Mouse (Mus musculus): Measurements from ENCODE around the gene Ccdc186. TPM values are rescaled to one million over a fixed set of nuclear protein-coding genes. Genes with fewer than 3 reads are reported as not detected.

Gene Ccdc186
- total and polyA plus RNA-seq, 2 experiments from 2014 or later = 15.1 to 18.4 TPM

- ATAC-seq (ENCODE audit: insufficient read depth, low read depth) (peak; percentile 88), DNase-seq (ENCODE audit: low spot score) (peak; percentile 85)
- Histone ChIP-seq H3K4me2 (ENCODE audit: low read depth, low read length) (no peak overlapping the region), H3K27me3 (ENCODE audit: control insufficient read depth, insufficient read depth, low read length) (no peaks in the 10 kb centered on the region), H3K27ac (ENCODE audit: low read depth) (peak overlapping the region; percentile 79), H3K4me3 (ENCODE audit: low read depth, low read length) (no peak overlapping the region), H3K9ac (replicated peaks; ENCODE audit: low read depth, low read length) (no peak overlapping the region), H3K4me1 (ENCODE audit: control insufficient read depth, insufficient read depth) (peaks cover 33% of the 10 kb centered on the region), H3K9me3 (replicated peaks; ENCODE audit: control insufficient read depth, low read length) (no peaks in the 10 kb centered on the region), H3K36me3 (replicated peaks; ENCODE audit: control insufficient read depth, insufficient read depth, low read length) (no peaks in the 10 kb centered on the region)
- peak; percentile 92 for TF ChIP-seq EP300 (IDR thresholded peaks at IDR 0.05; ENCODE audit: low read depth)
- TF ChIP-seq CTCF (IDR thresholded peaks at IDR 0.05; ENCODE audit: low read depth) = no peak
- WGBS = 21% methylated on average over 9 of the region's 9 CpGs
Measured at GRCm38 (mm10) chr19:56774408-56774962, 47.5 kb downstream of the Ccdc186 start.

- Histone ChIP-seq H3K9me3 (replicated peaks; ENCODE audit: control insufficient read depth, low read length) (no peaks in the 10 kb centered on the region), H3K36me3 (replicated peaks; ENCODE audit: control insufficient read depth, insufficient read depth, low read length) (no peaks in the 10 kb centered on the region), H3K9ac (replicated peaks; ENCODE audit: low read depth, low read length) (no peak overlapping the region), H3K27me3 (ENCODE audit: control insufficient read depth, insufficient read depth, low read length) (no peaks in the 10 kb centered on the region), H3K27ac (ENCODE audit: low read depth) (peak overlapping the region; percentile 79), H3K4me1 (ENCODE audit: control insufficient read depth, insufficient read depth) (peaks cover 33% of the 10 kb centered on the region), H3K4me3 (ENCODE audit: low read depth, low read length) (no peak overlapping the region), H3K4me2 (ENCODE audit: low read depth, low read length) (no peak overlapping the region)
- WGBS = 69% methylated on average over 10 of the region's 10 CpGs
- DNase-seq (ENCODE audit: low spot score) = no peak
- TF ChIP-seq CTCF (IDR thresholded peaks at IDR 0.05; ENCODE audit: low read depth) = no peak
- no peak for ATAC-seq (ENCODE audit: insufficient read depth, low read depth)
Measured at GRCm38 (mm10) chr19:56773393-56773971, 48.5 kb downstream of the Ccdc186 start.

DNA sequence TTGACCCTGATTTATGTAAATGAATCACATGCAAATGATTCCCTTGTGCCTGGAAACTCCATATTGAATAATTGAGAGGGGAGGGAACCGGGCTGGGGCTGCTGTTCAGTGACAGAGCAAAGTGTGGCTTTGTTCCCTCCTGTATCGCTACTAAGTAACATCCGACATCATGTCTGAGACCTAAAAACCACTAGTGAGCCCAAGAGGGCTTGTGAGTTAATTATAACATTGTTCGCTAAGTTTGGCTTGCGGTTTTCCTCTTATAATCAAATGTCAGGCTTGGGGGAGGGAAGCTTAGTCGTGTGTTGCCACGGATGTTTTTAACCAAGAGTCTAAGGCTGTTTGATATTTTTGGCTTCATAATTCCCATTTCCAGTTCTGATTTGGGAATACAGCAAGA, 49.8 kb downstream of the Ccdc186 start:
- DNase-seq (ENCODE audit: low spot score) (no peak), ATAC-seq (ENCODE audit: insufficient read depth, low read depth) (no peak)
- no peak overlapping the region for H3K4me3 ChIP-seq (ENCODE audit: low read depth, low read length)
- no peaks in the 10 kb centered on the region for H3K36me3 ChIP-seq (replicated peaks; ENCODE audit: control insufficient read depth, insufficient read depth, low read length)
- 65% methylated on average over 7 of the region's 7 CpGs for WGBS
- no peaks in the 10 kb centered on the region for H3K9me3 ChIP-seq (replicated peaks; ENCODE audit: control insufficient read depth, low read length)
- no peak overlapping the region for H3K9ac ChIP-seq (replicated peaks; ENCODE audit: low read depth, low read length)
- TF ChIP-seq CTCF (IDR thresholded peaks at IDR 0.05; ENCODE audit: low read depth) (no peak), EP300 (IDR thresholded peaks at IDR 0.05; ENCODE audit: low read depth) (no peak)
- H3K27me3 ChIP-seq (ENCODE audit: control insufficient read depth, insufficient read depth, low read length) = no peaks in the 10 kb centered on the region
- H3K4me2 ChIP-seq (ENCODE audit: low read depth, low read length) = no peak overlapping the region
- H3K4me1 ChIP-seq (ENCODE audit: control insufficient read depth, insufficient read depth) = peaks cover 30% of the 10 kb centered on the region
- H3K27ac ChIP-seq (ENCODE audit: low read depth) = no peak overlapping the region

- ATAC-seq (ENCODE audit: insufficient read depth, low read depth) (no peak), DNase-seq (ENCODE audit: low spot score) (no peak)
- TF ChIP-seq EP300 (IDR thresholded peaks at IDR 0.05; ENCODE audit: low read depth) = no peak
- no peak for TF ChIP-seq CTCF (IDR thresholded peaks at IDR 0.05; ENCODE audit: low read depth)
- H3K36me3 ChIP-seq (replicated peaks; ENCODE audit: control insufficient read depth, insufficient read depth, low read length) = no peaks in the 10 kb centered on the region
- no peaks in the 10 kb centered on the region for H3K9me3 ChIP-seq (replicated peaks; ENCODE audit: control insufficient read depth, low read length)
- H3K4me2 ChIP-seq (ENCODE audit: low read depth, low read length) = no peak overlapping the region
- WGBS = 83% methylated on average over 9 of the region's 9 CpGs
- peaks cover 7% of the 10 kb centered on the region for H3K4me1 ChIP-seq (ENCODE audit: control insufficient read depth, insufficient read depth)
- H3K27ac ChIP-seq (ENCODE audit: low read depth) = no peak overlapping the region
- no peak overlapping the region for H3K4me3 ChIP-seq (ENCODE audit: low read depth, low read length)
- no peaks in the 10 kb centered on the region for H3K27me3 ChIP-seq (ENCODE audit: control insufficient read depth, insufficient read depth, low read length)
- H3K9ac ChIP-seq (replicated peaks; ENCODE audit: low read depth, low read length) = no peak overlapping the region
Measured at GRCm38 (mm10) chr19:56769024-56769423, 53.0 kb downstream of the Ccdc186 start.

DNA sequence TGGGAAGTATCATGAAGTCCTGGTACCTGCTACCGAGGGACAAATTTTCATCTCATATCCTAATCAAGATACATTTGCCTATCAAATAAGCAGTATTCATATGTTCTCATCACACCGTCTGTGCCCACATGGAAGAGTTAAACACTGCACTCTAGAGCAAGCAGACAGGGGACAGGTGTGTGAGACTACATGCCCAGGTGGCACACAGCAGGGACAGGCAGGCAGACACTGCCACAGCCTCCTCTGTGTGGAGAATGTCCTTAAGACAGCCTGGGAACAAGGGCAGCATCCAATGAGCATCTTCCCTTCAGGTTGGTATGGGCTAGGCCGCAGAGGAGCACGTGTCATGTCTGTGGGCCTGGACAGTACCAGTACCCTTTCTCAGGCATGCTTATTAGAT, 59.3 kb downstream of the Ccdc186 start:
- ATAC-seq (ENCODE audit: insufficient read depth, low read depth) (no peak), DNase-seq (ENCODE audit: low spot score) (no peak)
- WGBS = 94% methylated on average over 4 of the region's 4 CpGs
- Histone ChIP-seq H3K4me1 (ENCODE audit: control insufficient read depth, insufficient read depth) (peaks cover 26% of the 10 kb centered on the region), H3K9ac (replicated peaks; ENCODE audit: low read depth, low read length) (no peak overlapping the region), H3K36me3 (replicated peaks; ENCODE audit: control insufficient read depth, insufficient read depth, low read length) (no peaks in the 10 kb centered on the region), H3K9me3 (replicated peaks; ENCODE audit: control insufficient read depth, low read length) (no peaks in the 10 kb centered on the region), H3K27ac (ENCODE audit: low read depth) (no peak overlapping the region), H3K27me3 (ENCODE audit: control insufficient read depth, insufficient read depth, low read length) (no peaks in the 10 kb centered on the region), H3K4me3 (ENCODE audit: low read depth, low read length) (no peak overlapping the region), H3K4me2 (ENCODE audit: low read depth, low read length) (no peak overlapping the region)
- TF ChIP-seq CTCF (IDR thresholded peaks at IDR 0.05; ENCODE audit: low read depth) = no peak
- no peak for TF ChIP-seq EP300 (IDR thresholded peaks at IDR 0.05; ENCODE audit: low read depth)

- ATAC-seq (ENCODE audit: insufficient read depth, low read depth) (no peak), DNase-seq (ENCODE audit: low spot score) (no peak)
- H3K9ac ChIP-seq (replicated peaks; ENCODE audit: low read depth, low read length) = no peak overlapping the region
- H3K36me3 ChIP-seq (replicated peaks; ENCODE audit: control insufficient read depth, insufficient read depth, low read length) = no peaks in the 10 kb centered on the region
- TF ChIP-seq CTCF (IDR thresholded peaks at IDR 0.05; ENCODE audit: low read depth) (no peak), EP300 (IDR thresholded peaks at IDR 0.05; ENCODE audit: low read depth) (no peak)
- H3K9me3 ChIP-seq (replicated peaks; ENCODE audit: control insufficient read depth, low read length) = no peaks in the 10 kb centered on the region
- H3K4me3 ChIP-seq (ENCODE audit: low read depth, low read length) = no peak overlapping the region
- peaks cover 34% of the 10 kb centered on the region for H3K4me1 ChIP-seq (ENCODE audit: control insufficient read depth, insufficient read depth)
- peak overlapping the region; percentile 82 for H3K27ac ChIP-seq (ENCODE audit: low read depth)
- 76% methylated on average over 2 of the region's 2 CpGs for WGBS
- no peak overlapping the region for H3K4me2 ChIP-seq (ENCODE audit: low read depth, low read length)
- no peaks in the 10 kb centered on the region for H3K27me3 ChIP-seq (ENCODE audit: control insufficient read depth, insufficient read depth, low read length)
Measured at GRCm38 (mm10) chr19:56761727-56762126, 60.3 kb downstream of the Ccdc186 start.

Data from heart, postnatal 0 days (tissue).